Mouse (Mus musculus) ES-Bruce4 (cell line): ENCODE measurements around the gene Ip6k1. TPM values are rescaled to one million over a fixed set of nuclear protein-coding genes. Genes with fewer than 3 reads are reported as not detected.
A peak's percentile ranks its signal among the peaks of the same experiment; 100 is the strongest.

Source experiments
- H3K27ac ChIP-seq: 2 replicates; pipeline ENCODE4 v1.5.1; 2012; ENCODE audit warnings: low read length, inconsistent platforms; ENCODE audit not compliant: insufficient read depth
- H3K27me3 ChIP-seq: 2 replicates; pipeline ENCODE4 v1.6.1; 2012; ENCODE audit warnings: mild to moderate bottlenecking, low read length, inconsistent platforms; ENCODE audit not compliant: control insufficient read depth, poor library complexity, insufficient read depth, severe bottlenecking
- H3K36me3 ChIP-seq: 2 replicates; pipeline ENCODE4 v1.6.1; 2012; ENCODE audit warnings: inconsistent platforms, mild to moderate bottlenecking, low read length, moderate library complexity; ENCODE audit not compliant: control insufficient read depth, poor library complexity, insufficient read depth, severe bottlenecking
- H3K4me1 ChIP-seq: one replicate; pipeline ENCODE4 v1.8.1; 2011; ENCODE audit warnings: low read length; ENCODE audit not compliant: control insufficient read depth, insufficient read depth
- H3K4me3 ChIP-seq: 2 replicates; pipeline ENCODE4 v1.5.1; 2011; ENCODE audit warnings: low read depth, mild to moderate bottlenecking, low read length
- H3K9ac ChIP-seq: 2 replicates; pipeline ENCODE4 v1.6.1; 2012; ENCODE audit warnings: low read depth, mild to moderate bottlenecking, inconsistent platforms; ENCODE audit not compliant: poor library complexity, severe bottlenecking
- H3K9me3 ChIP-seq: replicated peaks from 2 replicates; pipeline ENCODE4 v1.6.1; 2012; ENCODE audit warnings: mild to moderate bottlenecking, low read length, inconsistent platforms; ENCODE audit not compliant: control insufficient read depth, poor library complexity, insufficient read depth, severe bottlenecking
- CTCF ChIP-seq: IDR thresholded peaks from one replicate; pipeline ENCODE4 v1.8.1; 2011; ENCODE audit warnings: low read depth, low read length
- EP300 ChIP-seq: IDR thresholded peaks from 2 replicates; pipeline ENCODE4 v1.6.1; 2011; ENCODE audit warnings: low read depth, low read length; ENCODE audit not compliant: insufficient read depth
- POLR2A ChIP-seq: IDR thresholded peaks from one replicate; pipeline ENCODE4 v1.8.1; 2011; ENCODE audit warnings: low read length; ENCODE audit not compliant: insufficient read depth
- polyA plus RNA-seq: library from polyadenylated mRNA; stranded (reverse); fragments of >200 nt; gene quantifications from 2 replicates; pipeline ENCODE4 v1.2.4, GENCODE M21; 2011; ENCODE audit warnings: low read depth; ENCODE audit not compliant: missing spikeins, insufficient read depth, insufficient read length

Gene Ip6k1
- polyA plus RNA-seq, 1 experiment: 46.9 TPM

DNA sequence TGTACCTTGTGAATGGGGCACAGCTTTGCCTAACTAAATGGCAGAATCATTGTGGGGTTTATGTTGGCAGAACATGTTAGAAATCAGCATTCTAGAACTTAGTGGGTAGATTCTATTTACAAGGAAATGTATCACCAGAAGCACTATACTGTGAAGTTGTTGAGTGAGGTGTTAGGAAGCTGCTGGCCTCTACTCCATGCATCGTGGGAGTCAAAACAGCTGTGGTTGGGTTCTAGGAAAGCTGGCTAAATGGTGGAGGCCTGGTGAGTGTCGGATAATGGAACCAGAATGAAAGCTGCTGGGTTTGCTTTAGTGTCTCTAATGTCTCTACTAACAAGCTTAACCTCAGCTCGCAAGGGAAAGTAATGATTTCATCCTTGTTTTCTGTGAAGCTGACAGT is 14.8 kb downstream of the Ip6k1 start:
- Histone ChIP-seq H3K9me3 (no peaks in the 10 kb centered on the region), H3K9ac (no peak overlapping the region), H3K27ac (no peak overlapping the region), H3K27me3 (no peaks in the 10 kb centered on the region), H3K4me3 (no peak overlapping the region), H3K4me1 (peaks cover 3% of the 10 kb centered on the region), H3K36me3 (peaks cover 2% of the 10 kb centered on the region; the same call in 1 of the 2 replicates)
- TF ChIP-seq CTCF: no peak
- TF ChIP-seq POLR2A: no peak
- no peak for TF ChIP-seq EP300

GRCm38 (mm10) chr9:108020741-108021140 is 18.4 kb downstream of the Ip6k1 start:
- Histone ChIP-seq H3K27ac (no peak overlapping the region), H3K36me3 (peaks cover 9% of the 10 kb centered on the region), H3K4me1 (peaks cover 3% of the 10 kb centered on the region), H3K9me3 (no peaks in the 10 kb centered on the region), H3K9ac (no peak overlapping the region), H3K4me3 (no peak overlapping the region), H3K27me3 (no peaks in the 10 kb centered on the region)
- TF ChIP-seq POLR2A (no peak), EP300 (no peak), CTCF (no peak)

DNA sequence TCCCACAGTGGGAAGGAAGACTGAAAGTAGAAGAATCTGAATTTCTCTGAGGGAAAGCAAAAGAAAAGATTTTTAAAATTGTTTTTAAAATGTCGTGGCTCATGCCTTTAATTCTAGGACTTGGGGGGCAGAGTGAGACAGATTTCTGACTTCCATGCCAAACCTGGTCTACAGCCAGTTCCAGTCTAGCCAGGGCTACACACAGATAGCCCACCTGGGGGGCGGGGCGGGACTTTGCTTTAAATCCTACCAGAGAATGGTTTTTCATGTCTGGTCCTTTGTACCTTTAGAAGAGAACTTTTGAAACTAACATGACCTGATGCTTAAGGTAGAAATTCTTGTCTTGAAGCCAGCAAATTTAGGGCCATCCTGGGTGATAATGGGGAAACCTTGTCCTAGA is 20.9 kb downstream of the Ip6k1 start:
- Histone ChIP-seq H3K27ac (no peak overlapping the region), H3K36me3 (peaks cover 17% of the 10 kb centered on the region), H3K9ac (no peak overlapping the region), H3K4me3 (no peak overlapping the region), H3K9me3 (no peaks in the 10 kb centered on the region), H3K4me1 (peaks cover 3% of the 10 kb centered on the region), H3K27me3 (no peaks in the 10 kb centered on the region)
- TF ChIP-seq CTCF: no peak
- TF ChIP-seq POLR2A: no peak
- TF ChIP-seq EP300: no peak

DNA sequence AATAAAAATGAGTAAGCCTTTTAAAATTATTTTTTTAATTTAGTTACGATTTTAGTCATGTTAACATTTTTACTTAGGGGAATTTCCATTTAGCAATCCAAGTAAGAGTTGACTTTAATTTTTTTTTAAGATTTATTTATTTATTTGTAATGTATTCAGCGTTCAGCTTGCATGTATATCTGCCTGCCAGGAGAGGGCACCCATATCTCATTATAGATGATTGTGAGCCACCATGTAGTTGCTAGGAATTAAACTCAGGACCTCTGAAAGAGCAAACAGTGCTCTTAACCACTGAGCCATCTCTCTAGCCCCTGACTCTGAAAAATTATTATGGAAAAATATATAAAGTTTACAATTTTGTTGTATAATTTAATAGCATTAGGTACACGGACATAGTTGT is 24.3 kb downstream of the Ip6k1 start:
- Histone ChIP-seq H3K27me3 (no peaks in the 10 kb centered on the region), H3K36me3 (peaks cover 17% of the 10 kb centered on the region), H3K9me3 (no peaks in the 10 kb centered on the region), H3K4me1 (peaks cover 1% of the 10 kb centered on the region), H3K4me3 (no peak overlapping the region), H3K9ac (no peak overlapping the region), H3K27ac (no peak overlapping the region)
- TF ChIP-seq POLR2A (no peak), EP300 (no peak), CTCF (no peak)

- peaks cover 17% of the 10 kb centered on the region for H3K36me3 ChIP-seq
- H3K4me3 ChIP-seq: no peak overlapping the region
Measured at GRCm38 (mm10) chr9:108027867-108028266, 25.6 kb downstream of the Ip6k1 start.

GRCm38 (mm10) chr9:108032126-108032525 is 29.8 kb downstream of the Ip6k1 start:
- Histone ChIP-seq H3K4me1 (peaks cover 2% of the 10 kb centered on the region), H3K36me3 (peaks cover 5% of the 10 kb centered on the region; the same call in 1 of the 2 replicates), H3K9ac (no peak overlapping the region), H3K9me3 (no peaks in the 10 kb centered on the region), H3K27ac (peak overlapping the region; percentile 79; the same call in 1 of the 2 replicates), H3K27me3 (no peaks in the 10 kb centered on the region), H3K4me3 (no peak overlapping the region)
- no peak for TF ChIP-seq CTCF

More at GRCm38 (mm10) chr9:108027867-108028266, 25.6 kb downstream of the Ip6k1 start:
- TF ChIP-seq POLR2A (no peak), CTCF (no peak)
- H3K9ac ChIP-seq: no peak overlapping the region
- H3K9me3 ChIP-seq: no peaks in the 10 kb centered on the region
- H3K27ac ChIP-seq: no peak overlapping the region
- no peaks in the 10 kb centered on the region for H3K27me3 ChIP-seq
- H3K4me1 ChIP-seq: no peaks in the 10 kb centered on the region
